9 mouse cellular contexts compared by ENCODE assay signal in the genomic region with DNA sequence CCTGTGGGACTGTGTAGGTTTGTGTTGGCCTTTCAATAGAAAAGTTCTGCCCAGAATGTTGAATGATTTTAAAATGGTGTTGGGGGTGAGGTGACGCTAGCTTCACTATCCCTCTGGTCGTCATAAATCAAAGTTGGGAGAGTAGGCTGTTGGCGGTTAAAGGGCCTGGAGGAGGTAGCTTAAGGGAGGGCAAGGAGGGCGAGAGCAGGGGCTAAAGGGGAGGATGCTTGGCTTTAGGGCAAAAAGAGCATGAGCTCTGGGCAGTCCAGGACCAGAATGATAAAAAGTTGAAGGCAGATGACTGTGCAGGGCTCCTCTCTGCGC. TPM values are rescaled to one million over a fixed set of nuclear protein-coding genes. Genes with fewer than 3 reads are reported as not detected.
A peak's percentile ranks its signal among the peaks of the same experiment; 100 is the strongest.
DNase-seq lines count a peak whose midpoint lies in the region; ATAC-seq and TF ChIP-seq lines count a peak whose summit lies in the region.
"Had no signal": no experiment of that assay in that cellular context is flagged by ENCODE, and none has a peak within 500 bp of the region (broad histone marks: within the 10 kb centered on the region; RNA-seq: fewer than 3 reads in every experiment).

No protein-coding gene starts in this region.

- H3K27me3 ChIP-seq in forebrain, embryonic 13.5 days, result no peaks in the 10 kb centered on the region
- H3K27me3 ChIP-seq in forebrain, embryonic 14.5 days (replicated peaks; ENCODE audit: control insufficient read depth, insufficient read depth, low read length), result no peaks in the 10 kb centered on the region
- no peaks in the 10 kb centered on the region for H3K27me3 ChIP-seq in kidney, postnatal 0 days (ENCODE audit: insufficient read depth, low read length)
- no peaks in the 10 kb centered on the region for H3K27me3 ChIP-seq in embryonic facial prominence, embryonic 15.5 days
- H3K27me3 ChIP-seq in liver, embryonic 13.5 days, result no peaks in the 10 kb centered on the region

- peak overlapping the region; percentile 26; the same call in 1 of the 2 replicates for H3K27ac ChIP-seq in forebrain, embryonic 13.5 days
- H3K27ac ChIP-seq in forebrain, embryonic 14.5 days (ENCODE audit: low read depth, low read length), result no peak overlapping the region
- H3K27ac ChIP-seq in kidney, postnatal 0 days, result peak overlapping the region; percentile 83
- H3K27ac ChIP-seq in embryonic facial prominence, embryonic 15.5 days (replicated peaks), result peak overlapping the region; percentile 89
- peak overlapping the region; percentile 32; the same call in 1 of the 2 replicates for H3K27ac ChIP-seq in liver, embryonic 13.5 days

- no peak overlapping the region for H3K4me3 ChIP-seq in forebrain, embryonic 13.5 days
- no peak overlapping the region for H3K4me3 ChIP-seq in forebrain, embryonic 14.5 days (ENCODE audit: low read depth, low read length)
- no peak overlapping the region for H3K4me3 ChIP-seq in kidney, postnatal 0 days (replicated peaks; ENCODE audit: low read depth, low read length)
- no peak overlapping the region for H3K4me3 ChIP-seq in embryonic facial prominence, embryonic 15.5 days (replicated peaks)
- no peak overlapping the region for H3K4me3 ChIP-seq in liver, embryonic 13.5 days (replicated peaks)

- H3K36me3 ChIP-seq in forebrain, embryonic 13.5 days (ENCODE audit: poor library complexity, severe bottlenecking), result no peaks in the 10 kb centered on the region
- H3K36me3 ChIP-seq in forebrain, embryonic 14.5 days (ENCODE audit: control insufficient read depth, insufficient read depth, low read length), result no peaks in the 10 kb centered on the region
- no peaks in the 10 kb centered on the region for H3K36me3 ChIP-seq in kidney, postnatal 0 days (ENCODE audit: insufficient read depth, low read length)
- no peaks in the 10 kb centered on the region for H3K36me3 ChIP-seq in embryonic facial prominence, embryonic 15.5 days
- no peaks in the 10 kb centered on the region for H3K36me3 ChIP-seq in liver, embryonic 13.5 days

- no peaks in the 10 kb centered on the region for H3K9me3 ChIP-seq in forebrain, embryonic 13.5 days (replicated peaks)
- no peaks in the 10 kb centered on the region for H3K9me3 ChIP-seq in forebrain, embryonic 14.5 days (replicated peaks; ENCODE audit: control insufficient read depth, low read length)
- H3K9me3 ChIP-seq in kidney, postnatal 0 days (replicated peaks; ENCODE audit: low read length), result no peaks in the 10 kb centered on the region
- H3K9me3 ChIP-seq in embryonic facial prominence, embryonic 15.5 days (replicated peaks), result no peaks in the 10 kb centered on the region
- no peaks in the 10 kb centered on the region for H3K9me3 ChIP-seq in liver, embryonic 13.5 days (replicated peaks)

- no peak overlapping the region for H3K4me2 ChIP-seq in forebrain, embryonic 13.5 days
- no peak overlapping the region for H3K4me2 ChIP-seq in forebrain, embryonic 14.5 days (ENCODE audit: low read length)
- H3K4me2 ChIP-seq in kidney, postnatal 0 days (ENCODE audit: low read length), result no peak overlapping the region
- H3K4me2 ChIP-seq in embryonic facial prominence, embryonic 15.5 days (replicated peaks), result no peak overlapping the region
- H3K4me2 ChIP-seq in liver, embryonic 13.5 days, result no peak overlapping the region

- peaks cover 15% of the 10 kb centered on the region for H3K4me1 ChIP-seq in forebrain, embryonic 13.5 days
- peaks cover 4% of the 10 kb centered on the region for H3K4me1 ChIP-seq in forebrain, embryonic 14.5 days (ENCODE audit: control insufficient read depth, insufficient read depth, low read length)
- peaks cover 13% of the 10 kb centered on the region for H3K4me1 ChIP-seq in kidney, postnatal 0 days (replicated peaks; ENCODE audit: insufficient read depth, low read length)
- H3K4me1 ChIP-seq in embryonic facial prominence, embryonic 15.5 days, result peaks cover 53% of the 10 kb centered on the region
- peaks cover 15% of the 10 kb centered on the region for H3K4me1 ChIP-seq in liver, embryonic 13.5 days (replicated peaks)

- 92% methylated on average over 5 of the region's 5 CpGs for WGBS in forebrain, embryonic 13.5 days
- 87% methylated on average over 5 of the region's 5 CpGs for WGBS in forebrain, embryonic 14.5 days
- WGBS in kidney, postnatal 0 days, result 24% methylated on average over 5 of the region's 5 CpGs
- 66% methylated on average over 5 of the region's 5 CpGs for WGBS in embryonic facial prominence, embryonic 15.5 days
- 41% methylated on average over 5 of the region's 5 CpGs for WGBS in liver, embryonic 13.5 days (ENCODE audit: insufficient replicate concordance)

- ATAC-seq in forebrain, embryonic 13.5 days, result no peak
- ATAC-seq in forebrain, embryonic 14.5 days, result no peak
- no peak for ATAC-seq in kidney, postnatal 0 days (replicated peaks; ENCODE audit: low FRiP score, low read depth)
- ATAC-seq in embryonic facial prominence, embryonic 15.5 days (ENCODE audit: insufficient number of reproducible peaks, low FRiP score, low TSS enrichment, low read depth), result no peak
- ATAC-seq in liver, embryonic 13.5 days (ENCODE audit: low read depth), result no peak

- DNase-seq in forebrain, embryonic 14.5 days (ENCODE audit: low spot score), result no peak
- DNase-seq in kidney, postnatal 0 days (ENCODE audit: low spot score), result peak; percentile 70
- DNase-seq in kidney, adult 8-10 months, result no peak
- no peak for DNase-seq in liver, embryonic 13.5 days
- no peak for DNase-seq in c-Kit-positive CD71-positive TER-119-positive erythroid progenitor cells, embryonic 14.5 days (ENCODE audit: low spot score)
- no peak for DNase-seq in right cerebral cortex, postnatal 10 days (ENCODE audit: low spot score in 2 of 2)

- TF ChIP-seq CTCF in kidney, postnatal 0 days (IDR thresholded peaks at IDR 0.05; ENCODE audit: low read depth), result no peak

- no peak overlapping the region for H3K9ac ChIP-seq in forebrain, embryonic 13.5 days
- no peak overlapping the region for H3K9ac ChIP-seq in forebrain, embryonic 14.5 days (ENCODE audit: low read length)
- no peak overlapping the region for H3K9ac ChIP-seq in kidney, postnatal 0 days (ENCODE audit: low read depth, low read length)
- H3K9ac ChIP-seq in embryonic facial prominence, embryonic 15.5 days, result no peak overlapping the region
- H3K9ac ChIP-seq in liver, embryonic 13.5 days, result no peak overlapping the region

RNA-seq across cellular contexts. Expression of gene Haao, which starts 42.6 kb away (rescaled TPM):
- 0.24 TPM in 1 of 2 replicates, not detected in the other for polyA plus RNA-seq in forebrain, embryonic 13.5 days (2015; fragmentation: Nextera tagmentation; extraction: Ambion mirVana)
- 0.53 TPM in 1 of 2 replicates, not detected in the other for polyA plus RNA-seq in forebrain, embryonic 14.5 days (2014; fragmentation: Nextera tagmentation; extraction: Ambion mirVana)
- 4.9 and 6.3 TPM in 2 replicates for polyA plus RNA-seq in kidney, postnatal 0 days (2015; fragmentation: Nextera tagmentation; extraction: Ambion mirVana)
- polyA plus RNA-seq in embryonic facial prominence, embryonic 15.5 days (2015; fragmentation: Nextera tagmentation; extraction: Ambion mirVana), result 1.1 and 1.6 TPM in 2 replicates
- polyA plus RNA-seq in liver, embryonic 13.5 days (2015; fragmentation: Nextera tagmentation; extraction: Ambion mirVana), result 16.2 and 17.1 TPM in 2 replicates
- polyA plus RNA-seq: neural tube, embryonic 11.5 days had no signal
